Mouse (Mus musculus): ENCODE results near the gene Crabp2.

DNA sequence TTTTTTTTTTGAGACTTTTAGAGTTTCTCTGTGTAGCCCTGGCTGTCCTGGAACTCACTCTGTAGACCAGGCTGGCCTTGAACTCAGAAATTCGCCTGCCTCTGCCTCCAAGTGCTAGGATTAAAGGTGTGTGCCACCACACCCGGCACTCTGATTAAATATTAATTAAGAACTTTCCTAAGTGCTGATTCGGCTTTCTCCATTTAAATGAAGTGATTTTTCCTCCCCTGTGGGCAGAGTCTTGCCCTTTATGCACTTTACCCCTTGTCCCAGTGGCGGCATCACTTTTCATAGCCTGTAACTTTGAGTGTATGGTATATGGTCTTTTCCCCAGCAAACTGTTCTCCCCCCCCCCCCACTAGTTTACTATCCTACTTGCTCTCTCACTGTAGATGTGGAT is 13.3 kb upstream of the Crabp2 start:
- TF ChIP-seq CTCF (conservative IDR thresholded peaks at IDR 0.05; ENCODE audit: insufficient read depth, insufficient read length, low read depth, low read length): no peak
- TF ChIP-seq POLR2A (IDR thresholded peaks at IDR 0.05; ENCODE audit: low read depth, low read length): no peak

All from kidney, adult 2 months (tissue).